Mouse (Mus musculus) lung, postnatal 25 days (tissue): ENCODE measurements around the gene Eefsec.

Experiments
- DNase-seq: peaks from one replicate; pipeline ENCODE4 v3.0.0; 2022; ENCODE audit warnings: low spot score

Gene Eefsec

DNA sequence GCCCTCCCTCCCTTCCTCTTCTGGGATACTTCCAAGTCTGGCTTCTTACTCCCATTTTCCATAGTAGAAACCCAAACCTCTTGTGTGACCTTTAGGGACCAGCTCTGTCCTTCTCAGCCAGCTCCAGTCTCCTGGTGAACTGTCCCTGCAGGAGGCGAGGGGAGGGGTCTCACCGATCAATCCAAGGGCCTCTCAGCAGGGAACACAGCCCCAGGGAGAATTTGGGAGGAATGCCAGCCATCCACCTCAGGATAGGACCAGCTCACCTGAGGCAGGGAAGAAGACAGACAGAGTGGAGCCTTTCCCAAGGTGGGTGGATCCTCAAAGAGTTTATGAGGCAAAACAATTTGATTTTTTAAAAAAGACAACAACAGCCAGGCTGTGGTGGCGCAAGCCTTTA, 236.2 kb downstream of the Eefsec start:
- DNase-seq = no peak

DNA sequence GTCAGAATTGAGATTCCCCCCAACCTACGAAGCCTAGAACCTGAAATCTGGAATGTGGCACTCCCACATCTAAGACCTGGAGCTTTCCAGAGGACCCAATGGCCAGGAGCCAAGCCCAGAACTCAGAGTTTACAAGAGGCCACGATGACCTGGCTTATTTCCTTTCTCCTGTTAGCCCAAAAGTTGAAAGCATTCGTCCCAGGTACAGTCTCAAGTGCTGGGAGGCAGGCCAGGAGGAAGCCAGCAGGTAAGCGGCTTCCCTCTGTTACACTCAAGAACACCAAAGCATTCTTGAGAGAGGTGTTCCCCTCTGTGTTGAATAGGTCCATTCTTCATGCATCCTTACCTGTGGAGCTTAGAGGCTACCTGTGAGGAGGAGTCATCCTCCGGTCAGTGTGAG, 236.9 kb downstream of the Eefsec start:
- DNase-seq = no peak

DNA sequence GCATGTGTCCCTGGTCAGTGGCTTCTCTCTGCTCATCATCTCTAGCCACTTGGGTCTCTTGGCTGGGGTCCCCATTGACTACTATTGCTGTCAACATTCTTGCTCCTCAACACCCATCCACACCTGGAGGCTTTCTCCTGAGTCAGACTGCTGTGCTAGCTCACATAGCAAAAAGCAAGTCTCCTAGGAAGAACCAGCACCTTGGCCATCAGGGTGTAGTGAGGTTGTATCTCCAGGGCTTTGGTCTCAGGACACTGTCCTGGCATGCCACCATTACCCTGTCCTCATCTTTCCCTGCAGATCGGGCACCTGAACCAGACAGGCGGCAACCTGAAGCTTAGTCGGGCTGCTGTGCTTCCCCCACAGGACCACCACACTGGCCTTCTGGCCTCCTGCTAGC, 238.0 kb downstream of the Eefsec start:
- no peak for DNase-seq

DNA sequence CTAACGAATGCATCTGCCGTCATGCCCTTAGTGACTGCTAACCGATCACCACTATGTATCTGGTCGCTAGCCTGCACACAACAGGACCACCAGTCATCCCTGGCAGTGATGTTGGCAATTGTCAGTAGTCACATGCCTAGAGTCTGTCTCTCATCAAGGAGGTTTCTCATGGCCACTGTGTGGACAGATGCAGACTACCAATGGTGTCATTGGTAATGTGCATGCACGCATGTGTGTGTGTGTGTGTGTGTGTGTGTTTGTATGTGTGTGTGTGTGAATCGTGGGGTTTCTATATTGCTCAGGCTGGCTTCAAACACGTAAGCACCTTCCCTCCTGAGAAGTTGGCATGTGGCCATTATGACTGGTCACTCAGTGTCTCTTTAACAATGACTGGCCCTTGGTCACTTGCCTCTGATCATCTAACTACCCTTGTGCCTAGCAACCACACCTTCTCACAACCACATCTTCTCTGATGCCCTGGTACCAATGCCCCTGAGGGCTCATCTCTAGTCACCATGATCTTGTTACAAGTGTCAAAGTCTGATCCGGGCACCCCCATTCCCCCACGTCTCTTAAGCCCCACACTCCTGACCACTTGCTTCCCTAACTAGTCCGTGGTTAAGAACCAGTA, 238.8 kb downstream of the Eefsec start:
- DNase-seq = no peak
